Mouse (Mus musculus) yolk sac, embryonic 10.5 days (tissue): ENCODE results near the gene Gm21677.
"Not testable (repeated sequence)": the region's sequence is repeated elsewhere in the genome, so short reads cannot be mapped to it uniquely, and the experiment has no call there.

Experiments
- DNase-seq: peaks from one replicate; pipeline ENCODE4 v3.0.0-alpha.2; 2017; ENCODE audit warnings: low spot score

Gene Gm21677

GRCm38 (mm10) chrY:3306349-3306748 lies at the start of gene Gm21677:
Gene Gm21677, minus strand, starts transcription at chrY:3306449.
- DNase-seq = not testable (repeated sequence)

- not testable (repeated sequence) for DNase-seq
Observed at GRCm38 (mm10) chrY:3345229-3345628, 39.0 kb upstream of the Gm21677 start, which contains the start of gene Gm21693. Gene Gm21693, minus strand, starts transcription at chrY:3345329.

GRCm38 (mm10) chrY:3340661-3341060 lies 34.4 kb upstream of the Gm21677 start:
- not testable (repeated sequence) for DNase-seq
